13 mouse cellular contexts compared by ENCODE assay signal in the genomic region with DNA sequence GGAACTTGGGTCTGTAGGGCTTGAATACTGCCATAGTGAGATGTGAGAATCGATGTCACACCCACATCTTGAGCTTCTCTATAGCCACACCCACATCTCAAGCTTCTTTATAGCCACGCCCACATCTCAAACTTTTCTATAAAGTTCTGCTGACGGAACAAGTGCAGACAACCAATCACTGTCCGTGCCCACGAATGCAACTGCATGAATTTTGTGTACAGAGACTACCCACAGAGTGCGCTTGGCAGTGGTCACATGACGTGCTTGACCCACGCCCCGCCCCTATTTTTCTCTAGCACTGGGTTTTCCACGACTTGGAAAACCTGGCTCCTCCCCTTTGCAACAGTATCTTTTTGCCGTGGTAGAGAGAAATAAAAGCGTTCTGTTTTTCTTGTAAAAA.
DNase-seq lines count a peak whose midpoint lies in the region; ATAC-seq lines count a peak whose summit lies in the region.
"Had no signal": no experiment of that assay in that cellular context is flagged by ENCODE, and none has a peak within 500 bp of the region (broad histone marks: within the 10 kb centered on the region; RNA-seq: fewer than 3 reads in every experiment).

No protein-coding gene starts in this region.

- no peak for DNase-seq in embryonic facial prominence, embryonic 10.5 days (ENCODE audit: low spot score)
- DNase-seq in lung, postnatal 10 days = peak; percentile 28
- no peak for DNase-seq in lung, postnatal 25 days (ENCODE audit: low spot score)
- DNase-seq in urinary bladder, postnatal 4 days (ENCODE audit: low spot score in 2 of 2) = no peak
- no peak for DNase-seq in layer of hippocampus, postnatal 10 days (ENCODE audit: low spot score in 2 of 2)
- DNase-seq: thymus, postnatal 14 days had no signal

- 0 out of 2 replicates have a peak overlapping the region, but pooled peaks have one; percentile 65 for H3K27ac ChIP-seq in embryonic facial prominence, embryonic 13.5 days
- no peak overlapping the region for H3K27ac ChIP-seq in embryonic facial prominence, embryonic 10.5 days (replicated peaks)
- H3K27ac ChIP-seq in embryonic facial prominence, embryonic 15.5 days (replicated peaks) = peak overlapping the region; percentile 49; the same call in 1 of the 2 replicates
- H3K27ac ChIP-seq: forebrain, embryonic 12.5 days; heart, embryonic 10.5 days; left cerebral cortex, adult 2 months had no signal

- no peak overlapping the region for H3K9ac ChIP-seq in embryonic facial prominence, embryonic 13.5 days
- no peak overlapping the region for H3K9ac ChIP-seq in embryonic facial prominence, embryonic 15.5 days
- H3K9ac ChIP-seq: forebrain, embryonic 12.5 days had no signal

- H3K4me2 ChIP-seq in embryonic facial prominence, embryonic 13.5 days = peak overlapping the region; percentile 34
- H3K4me2 ChIP-seq in embryonic facial prominence, embryonic 15.5 days (replicated peaks) = peak overlapping the region; percentile 27
- H3K4me2 ChIP-seq: forebrain, embryonic 12.5 days had no signal

- no peak for ATAC-seq in embryonic facial prominence, embryonic 13.5 days (ENCODE audit: insufficient number of reproducible peaks, insufficient read depth, low FRiP score, low TSS enrichment, low read depth)
- ATAC-seq in embryonic facial prominence, embryonic 15.5 days (ENCODE audit: insufficient number of reproducible peaks, low FRiP score, low TSS enrichment, low read depth) = no peak
- peak; percentile 52 for ATAC-seq in neutrophil, adult 5-6 weeks (ENCODE audit: extremely low read depth, insufficient number of reproducible peaks, low FRiP score, poor library complexity, severe bottlenecking)

- H3K4me1 ChIP-seq in embryonic facial prominence, embryonic 13.5 days = peaks cover 44% of the 10 kb centered on the region
- peaks cover 3% of the 10 kb centered on the region; the same call in 1 of the 2 replicates for H3K4me1 ChIP-seq in embryonic facial prominence, embryonic 10.5 days
- peaks cover 33% of the 10 kb centered on the region for H3K4me1 ChIP-seq in embryonic facial prominence, embryonic 15.5 days
- H3K4me1 ChIP-seq: forebrain, embryonic 12.5 days; megakaryocyte, embryonic 14.5 days had no signal

- H3K36me3 ChIP-seq in embryonic facial prominence, embryonic 13.5 days = no peaks in the 10 kb centered on the region
- H3K36me3 ChIP-seq in embryonic facial prominence, embryonic 10.5 days (replicated peaks) = no peaks in the 10 kb centered on the region
- no peaks in the 10 kb centered on the region for H3K36me3 ChIP-seq in embryonic facial prominence, embryonic 15.5 days
- H3K36me3 ChIP-seq: forebrain, embryonic 12.5 days; heart, embryonic 10.5 days had no signal

- H3K9me3 ChIP-seq in embryonic facial prominence, embryonic 13.5 days = no peaks in the 10 kb centered on the region
- H3K9me3 ChIP-seq in embryonic facial prominence, embryonic 10.5 days = no peaks in the 10 kb centered on the region
- H3K9me3 ChIP-seq in embryonic facial prominence, embryonic 15.5 days (replicated peaks) = no peaks in the 10 kb centered on the region
- H3K9me3 ChIP-seq: forebrain, embryonic 12.5 days; heart, embryonic 10.5 days; megakaryocyte, embryonic 14.5 days had no signal

- H3K4me3 ChIP-seq in embryonic facial prominence, embryonic 13.5 days = no peak overlapping the region
- no peak overlapping the region for H3K4me3 ChIP-seq in embryonic facial prominence, embryonic 10.5 days
- peak overlapping the region; percentile 15; the same call in 1 of the 2 replicates for H3K4me3 ChIP-seq in embryonic facial prominence, embryonic 15.5 days (replicated peaks)
- H3K4me3 ChIP-seq: forebrain, embryonic 12.5 days; heart, embryonic 10.5 days; left cerebral cortex, adult 2 months; megakaryocyte, embryonic 14.5 days had no signal

- H3K27me3 ChIP-seq in embryonic facial prominence, embryonic 13.5 days = no peaks in the 10 kb centered on the region
- H3K27me3 ChIP-seq in embryonic facial prominence, embryonic 10.5 days (replicated peaks; ENCODE audit: low read depth, poor library complexity, severe bottlenecking) = no peaks in the 10 kb centered on the region
- H3K27me3 ChIP-seq in embryonic facial prominence, embryonic 15.5 days = no peaks in the 10 kb centered on the region

- 71% methylated on average over 12 of the region's 12 CpGs for WGBS in embryonic facial prominence, embryonic 13.5 days
- WGBS in embryonic facial prominence, embryonic 10.5 days = 84% methylated on average over 12 of the region's 12 CpGs
- 62% methylated on average over 12 of the region's 12 CpGs for WGBS in embryonic facial prominence, embryonic 15.5 days
